Mouse (Mus musculus) T-cell, adult 66 days (primary cell): ENCODE results near the gene Ppp2r1b. TPM values are rescaled to one million over a fixed set of nuclear protein-coding genes. Genes with fewer than 3 reads are reported as not detected.

Experiments used
- total RNA-seq, 2 experiments: library from RNA; stranded (reverse); gene quantifications; 3 replicates in 1 of 2; 4 replicates in 1 of 2; pipeline ENCODE4 v1.2.4; 2023

Gene Ppp2r1b
- 10 to 100 TPM; 63.5 to 64.8 TPM for total RNA-seq

DNA sequence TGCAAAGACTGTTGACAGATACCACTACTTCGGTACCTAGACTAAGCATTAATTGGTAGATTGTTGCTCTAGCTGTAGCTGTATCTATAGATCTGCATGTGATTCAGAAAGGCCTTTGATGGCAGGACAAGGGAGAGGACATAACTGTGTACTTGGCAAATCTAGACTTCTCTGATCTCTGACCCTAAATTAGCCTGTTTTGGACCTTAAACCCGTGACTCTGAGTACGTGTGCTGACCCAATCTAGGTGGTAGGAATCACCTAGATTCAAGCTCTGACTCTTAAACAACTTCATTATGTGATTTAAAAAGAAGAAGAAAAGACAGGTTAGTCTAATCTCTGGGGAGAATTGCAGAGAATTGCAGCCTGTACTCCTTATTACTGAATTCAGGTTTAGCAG, at the start of gene Ppp2r1b:
Gene Ppp2r1b, plus strand, starts transcription at position 221 of the 400 bp plus-strand sequence.

Other genes with a start within 250 kb of the Ppp2r1b start
- 10 to 100 TPM; 58.0 to 63.2 TPM for gene Sdhd, start 241.5 kb upstream of the Ppp2r1b start, total RNA-seq
- 10 to 100 TPM; 37.2 to 49.8 TPM for gene Timm8b, start 241.4 kb upstream of the Ppp2r1b start, total RNA-seq
- gene Pih1d2, start 228.0 kb upstream of the Ppp2r1b start, total RNA-seq: 1 to 10 TPM in 1 of 2 experiments, not detected in 1; 1.2 TPM
- gene Nkapd1, start 227.8 kb upstream of the Ppp2r1b start, total RNA-seq: 10 to 100 TPM; 35.8 to 41.2 TPM
- 10 to 100 TPM; 25.8 to 43.8 TPM for gene Dlat, start 185.5 kb upstream of the Ppp2r1b start, total RNA-seq
- gene Dixdc1, start 105.8 kb upstream of the Ppp2r1b start, total RNA-seq: not detected
- gene 2310030G06Rik, start 98.8 kb upstream of the Ppp2r1b start, total RNA-seq: not detected
- gene Cryab, start 94.0 kb upstream of the Ppp2r1b start, total RNA-seq: 1 to 10 TPM in 1 of 2 experiments, not detected in 1; 1.1 TPM
- gene Hspb2, start 92.9 kb upstream of the Ppp2r1b start, total RNA-seq: not detected
- 10 to 100 TPM in 1 of 2 experiments, 1 to 10 TPM in 1; 6.1 to 11.2 TPM for gene Fdxacb1, start 77.1 kb upstream of the Ppp2r1b start, total RNA-seq
- 10 to 100 TPM; 17.8 to 21.1 TPM for gene Alg9, start 70.3 kb upstream of the Ppp2r1b start, total RNA-seq
- gene 1110032A03Rik, start 69.8 kb upstream of the Ppp2r1b start, total RNA-seq: 10 to 100 TPM; 11.5 to 11.6 TPM
- 10 to 100 TPM; 38.7 to 47.5 TPM for gene Sik2, start 163.8 kb downstream of the Ppp2r1b start, total RNA-seq
- gene Btg4, start 215.6 kb downstream of the Ppp2r1b start, total RNA-seq: not detected
- not detected for gene Layn, start 231.8 kb downstream of the Ppp2r1b start, total RNA-seq